Mouse (Mus musculus) limb, embryonic 15.5 days (tissue): ENCODE measurements around the gene Trp63. TPM values are rescaled to one million over a fixed set of nuclear protein-coding genes. Genes with fewer than 3 reads are reported as not detected.
"Not testable (repeated sequence)": the region's sequence is repeated elsewhere in the genome, so short reads cannot be mapped to it uniquely, and the experiment has no call there.

Source experiments
- ATAC-seq: fragments of 200-750 bp; cut with Nextera tagmentation; 2 replicates; pipeline ENCODE4 v1.8.0; 2017; ENCODE audit warnings: low read depth, moderate TSS enrichment; ENCODE audit not compliant: insufficient number of reproducible peaks, low FRiP score, low TSS enrichment
- H3K27ac ChIP-seq: fragments of 300-500 bp; sonication (generic); 2 replicates; pipeline ENCODE4 v1.5.1; 2015; ENCODE audit warnings: moderate library complexity, mild to moderate bottlenecking, inconsistent platforms
- H3K27me3 ChIP-seq: fragments of 300-500 bp; sonication (generic); 2 replicates; pipeline ENCODE4 v1.6.1; 2015; ENCODE audit warnings: inconsistent platforms
- H3K36me3 ChIP-seq: fragments of 300-500 bp; sonication (generic); 2 replicates; pipeline ENCODE4 v1.6.1; 2015; ENCODE audit warnings: inconsistent platforms
- H3K4me1 ChIP-seq: fragments of 300-500 bp; sonication (generic); 2 replicates; pipeline ENCODE4 v1.6.1; 2015; ENCODE audit warnings: inconsistent platforms
- H3K4me2 ChIP-seq: fragments of 300-500 bp; sonication (generic); 2 replicates; pipeline ENCODE4 v1.6.1; 2015; ENCODE audit warnings: mild to moderate bottlenecking, inconsistent platforms
- H3K4me3 ChIP-seq: fragments of 300-500 bp; sonication (generic); 2 replicates; pipeline ENCODE4 v1.5.1; 2015; ENCODE audit warnings: mild to moderate bottlenecking, inconsistent platforms
- H3K9ac ChIP-seq: fragments of 300-500 bp; sonication (generic); 2 replicates; pipeline ENCODE4 v1.6.1; 2015; ENCODE audit warnings: inconsistent platforms
- H3K9me3 ChIP-seq: fragments of 300-500 bp; sonication (generic); 2 replicates; pipeline ENCODE4 v1.6.1; 2016; ENCODE audit warnings: inconsistent platforms
- whole genome bisulfite sequencing: fragments of 180-500 bp; shearing (Covaris S2); methylation state at CpG from one replicate; pipeline ENCODE4 v1.1.7; 2015; 5-methylcytosine and 5-hydroxymethylcytosine counted together
- polyA plus RNA-seq: library from polyadenylated mRNA; unstranded; fragments of >200 nt; fragmentation: Nextera tagmentation; extraction: Ambion mirVana; gene quantifications from 2 replicates; pipeline ENCODE4 v1.2.1, GENCODE M21; 2015

Gene Trp63
- 60.8 and 64.8 TPM in 2 replicates for polyA plus RNA-seq

DNA sequence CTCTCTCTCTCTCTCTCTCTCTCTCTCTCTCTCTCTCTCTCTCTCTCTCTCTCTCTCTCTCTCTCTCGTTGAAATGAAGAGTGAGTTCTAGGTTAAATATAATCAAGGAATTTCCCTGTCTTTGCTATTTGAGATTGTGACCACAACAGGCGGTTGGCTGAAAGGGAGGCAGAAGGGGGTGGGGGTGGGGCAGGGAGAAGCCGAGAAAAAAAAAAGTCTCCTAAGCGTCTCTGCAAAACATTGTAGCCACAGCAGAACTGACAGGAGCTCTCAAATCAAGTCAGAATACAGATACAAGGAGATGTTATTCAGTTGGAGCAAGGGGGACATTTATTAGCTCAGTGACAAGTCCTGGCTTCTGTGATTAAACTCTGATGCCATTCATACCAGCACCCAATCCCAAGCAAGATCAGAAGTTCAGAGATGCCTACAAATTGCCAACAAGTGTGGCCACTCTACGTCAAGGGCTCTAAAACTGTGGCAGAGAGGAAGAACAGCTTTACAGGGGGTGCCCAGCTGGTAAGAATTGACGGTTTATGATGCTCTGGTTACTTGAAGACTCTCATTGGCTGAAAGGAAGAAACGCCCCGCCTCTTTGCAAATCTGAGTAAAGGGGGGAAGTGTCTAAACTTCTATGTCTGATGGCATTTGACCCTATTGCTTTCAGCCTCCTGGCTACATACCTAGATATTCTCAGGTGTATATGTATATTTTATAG lies at the start of gene Trp63:
Trp63 (plus strand) TSS at position 233 of the 718 bp plus-strand sequence.
- H3K36me3 ChIP-seq: no peaks in the 10 kb centered on the region
- H3K9me3 ChIP-seq: no peaks in the 10 kb centered on the region
- 0 out of 2 replicates have a peak, but pooled peaks cover 4% of the 10 kb centered on the region for H3K4me1 ChIP-seq
- H3K4me3 ChIP-seq: no peak within 1 kb of the TSS
- no peak for ATAC-seq
- WGBS: 32% methylated on average over 8 of the region's 8 CpGs
- no peak within 1 kb of the TSS for H3K4me2 ChIP-seq
- no peak within 1 kb of the TSS for H3K9ac ChIP-seq
- no peaks in the 10 kb centered on the region for H3K27me3 ChIP-seq
- H3K27ac ChIP-seq: no peak within 1 kb of the TSS

DNA sequence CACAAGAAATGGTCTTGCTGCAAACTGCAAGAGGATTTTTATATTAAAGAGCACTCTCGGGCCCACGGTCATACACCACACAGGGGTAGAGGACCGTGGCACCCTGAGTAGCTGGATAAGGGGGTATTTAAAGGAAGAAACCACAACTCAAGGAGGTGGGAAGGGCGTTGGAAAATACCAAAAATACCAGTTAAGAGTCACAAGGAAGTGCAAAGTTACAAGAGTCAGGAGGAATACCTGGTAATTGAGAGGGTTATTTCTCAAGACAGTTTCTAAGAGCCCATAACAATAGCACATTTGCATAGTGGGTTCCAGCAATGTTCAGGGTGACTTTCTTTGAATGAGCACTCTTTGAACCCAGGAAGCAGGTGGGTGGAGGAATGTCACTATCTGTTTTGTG lies 38.8 kb upstream of the Trp63 start:
- not testable (repeated sequence) for H3K4me3 ChIP-seq, H3K4me1 ChIP-seq, H3K27me3 ChIP-seq, H3K4me2 ChIP-seq, ATAC-seq, H3K27ac ChIP-seq, H3K9me3 ChIP-seq, H3K9ac ChIP-seq, H3K36me3 ChIP-seq
- 81% methylated on average over 4 of the region's 4 CpGs for WGBS

DNA sequence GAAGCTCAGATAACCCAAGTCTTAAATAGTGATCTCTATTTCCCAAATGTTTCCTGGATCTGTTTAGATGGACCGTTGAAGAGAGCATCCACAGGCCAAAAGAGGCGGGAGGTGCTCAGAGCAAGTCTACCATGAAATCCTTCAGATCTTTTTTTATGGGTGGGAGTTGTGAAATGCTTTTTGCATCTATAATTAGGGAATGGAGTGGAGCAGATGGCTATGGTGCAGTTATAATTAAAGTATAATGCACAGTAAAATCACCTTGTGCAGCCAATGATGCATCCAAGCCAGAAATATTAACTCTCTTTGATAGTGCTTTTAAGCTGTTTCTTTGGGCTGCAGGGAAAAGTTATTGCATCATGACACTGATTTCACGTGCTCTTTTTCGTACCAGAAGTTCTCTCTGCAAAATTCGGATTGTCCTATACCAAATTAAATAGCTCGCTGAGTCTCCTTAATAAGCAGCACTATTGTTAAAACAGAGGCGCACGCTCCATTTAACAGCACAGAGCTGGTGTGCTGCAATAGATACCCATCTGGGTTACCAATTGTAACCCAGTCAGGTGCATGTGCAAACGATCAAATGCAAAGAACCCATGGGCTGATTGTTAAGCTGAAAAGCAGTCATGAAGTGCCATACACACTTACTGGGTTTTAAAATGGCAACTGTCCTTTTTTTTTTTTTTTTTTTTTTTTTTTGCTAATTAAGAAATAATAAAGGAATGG lies 22.9 kb upstream of the Trp63 start:
- no peak overlapping the region for H3K4me3 ChIP-seq
- WGBS: 75% methylated on average over 9 of the region's 9 CpGs
- H3K27ac ChIP-seq: no peak overlapping the region
- no peak overlapping the region for H3K9ac ChIP-seq
- H3K4me1 ChIP-seq: no peaks in the 10 kb centered on the region
- H3K4me2 ChIP-seq: no peak overlapping the region
- no peaks in the 10 kb centered on the region for H3K9me3 ChIP-seq
- no peak for ATAC-seq
- no peaks in the 10 kb centered on the region for H3K36me3 ChIP-seq
- H3K27me3 ChIP-seq: no peaks in the 10 kb centered on the region

DNA sequence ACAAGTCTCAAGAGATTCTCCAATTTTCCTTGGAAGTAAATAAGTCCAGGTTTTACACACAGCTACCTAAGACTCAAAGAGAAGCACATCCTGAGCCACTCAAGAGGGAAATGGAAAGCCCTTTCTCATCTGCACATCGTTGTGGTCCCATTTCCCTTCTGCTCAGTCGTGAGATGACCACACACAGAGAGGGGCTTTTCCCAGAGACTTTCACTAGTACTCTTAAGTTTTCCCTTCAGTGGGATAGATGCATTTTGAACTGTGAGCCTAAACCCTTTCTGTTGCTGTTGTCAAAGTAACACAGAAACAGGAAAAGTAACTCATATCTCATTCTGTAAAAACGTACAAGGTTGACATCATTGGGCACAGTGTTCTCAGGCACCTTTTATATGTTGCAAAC lies 20.4 kb upstream of the Trp63 start:
- no peak for ATAC-seq
- H3K9ac ChIP-seq: no peak overlapping the region
- 58% methylated on average over 3 of the region's 3 CpGs for WGBS

DNA sequence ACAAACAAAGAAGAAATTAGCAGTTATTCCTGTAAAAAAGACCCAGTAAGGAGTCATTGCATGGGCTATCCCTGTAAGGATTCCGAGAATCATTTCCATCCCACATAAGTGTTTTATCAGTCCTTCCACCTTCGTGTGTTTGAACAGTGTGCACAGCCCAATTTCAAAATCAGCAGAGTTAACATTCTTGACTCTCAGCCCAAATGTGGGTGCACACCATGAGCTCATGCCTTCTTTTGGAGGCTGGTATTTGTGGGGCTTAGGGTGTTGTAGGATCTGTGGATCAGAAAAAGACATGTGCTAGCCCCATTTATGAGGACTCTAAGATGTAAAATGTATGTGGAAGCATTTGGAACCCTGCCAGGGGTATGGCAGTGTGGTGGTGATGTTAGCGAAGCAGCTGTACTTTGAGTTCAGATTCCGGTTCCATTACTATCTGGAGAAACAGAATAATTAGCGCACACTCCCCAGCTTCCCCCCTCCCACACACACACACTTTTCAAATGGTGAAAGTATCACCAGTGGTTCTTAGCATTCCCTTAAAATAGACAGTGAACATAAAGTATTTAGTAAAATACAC lies 9.6 kb upstream of the Trp63 start:
- Histone ChIP-seq H3K9ac (no peak overlapping the region), H3K4me3 (no peak overlapping the region), H3K4me1 (no peaks in the 10 kb centered on the region), H3K9me3 (no peaks in the 10 kb centered on the region), H3K27me3 (no peaks in the 10 kb centered on the region), H3K36me3 (no peaks in the 10 kb centered on the region), H3K4me2 (no peak overlapping the region), H3K27ac (no peak overlapping the region)
- no peak for ATAC-seq
- 45% methylated on average over 5 of the region's 5 CpGs for WGBS

More for the DNA sequence above, 20.4 kb upstream of the Trp63 start:
- Histone ChIP-seq H3K27ac (no peak overlapping the region), H3K9me3 (no peaks in the 10 kb centered on the region), H3K4me2 (no peak overlapping the region), H3K27me3 (no peaks in the 10 kb centered on the region), H3K4me3 (no peak overlapping the region), H3K36me3 (no peaks in the 10 kb centered on the region), H3K4me1 (no peaks in the 10 kb centered on the region)

DNA sequence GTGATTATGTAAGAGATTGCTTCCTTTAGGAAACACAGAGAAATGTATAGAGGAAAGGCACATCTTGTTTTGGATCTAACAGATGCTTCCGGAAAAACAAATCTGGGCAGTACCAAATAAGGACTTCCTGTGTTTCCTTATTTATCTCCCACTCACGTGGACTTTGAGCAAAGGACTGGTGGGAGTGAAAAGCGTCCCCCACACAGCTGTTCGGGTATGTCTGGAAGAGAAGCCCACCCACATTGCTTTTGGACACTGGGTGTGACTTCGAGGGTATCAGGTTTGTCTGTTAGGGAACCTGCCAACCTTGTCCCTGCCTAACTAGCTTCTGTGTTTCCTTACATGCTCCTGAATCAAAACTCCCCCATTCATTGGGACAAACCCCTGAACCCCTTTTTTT lies 3.2 kb upstream of the Trp63 start:
- H3K36me3 ChIP-seq: no peaks in the 10 kb centered on the region
- 0 out of 2 replicates have a peak, but pooled peaks cover 4% of the 10 kb centered on the region for H3K4me1 ChIP-seq
- no peak overlapping the region for H3K4me3 ChIP-seq
- no peaks in the 10 kb centered on the region for H3K9me3 ChIP-seq
- H3K27me3 ChIP-seq: no peaks in the 10 kb centered on the region
- H3K9ac ChIP-seq: no peak overlapping the region
- WGBS: 53% methylated on average over 5 of the region's 5 CpGs
- ATAC-seq: no peak
- H3K4me2 ChIP-seq: no peak overlapping the region
- no peak overlapping the region for H3K27ac ChIP-seq

DNA sequence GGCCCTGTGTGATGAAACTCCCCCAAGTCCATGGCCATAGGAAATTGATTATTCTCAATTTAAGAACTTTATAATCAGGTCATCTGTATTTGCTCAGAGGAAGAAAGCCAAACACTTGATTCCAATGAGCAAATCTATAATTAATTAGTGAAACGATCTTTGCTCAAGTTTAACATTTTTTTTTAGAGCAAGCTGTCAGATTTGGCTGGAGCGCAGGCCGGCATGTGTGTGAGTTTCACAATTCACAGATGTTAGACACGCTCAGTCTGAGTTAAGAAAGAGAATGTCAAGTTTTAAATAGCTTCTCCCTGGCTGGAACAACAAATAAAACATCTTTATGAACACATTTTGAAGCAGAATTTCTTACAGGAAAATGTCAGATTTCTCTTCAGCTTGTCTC lies 1.0 kb upstream of the Trp63 start:
- Histone ChIP-seq H3K9ac (no peak overlapping the region), H3K9me3 (no peaks in the 10 kb centered on the region), H3K4me1 (0 out of 2 replicates have a peak, but pooled peaks cover 4% of the 10 kb centered on the region), H3K27ac (no peak overlapping the region), H3K4me3 (no peak overlapping the region), H3K4me2 (no peak overlapping the region), H3K36me3 (no peaks in the 10 kb centered on the region), H3K27me3 (no peaks in the 10 kb centered on the region)
- WGBS: 49% methylated on average over 4 of the region's 4 CpGs
- no peak for ATAC-seq

DNA sequence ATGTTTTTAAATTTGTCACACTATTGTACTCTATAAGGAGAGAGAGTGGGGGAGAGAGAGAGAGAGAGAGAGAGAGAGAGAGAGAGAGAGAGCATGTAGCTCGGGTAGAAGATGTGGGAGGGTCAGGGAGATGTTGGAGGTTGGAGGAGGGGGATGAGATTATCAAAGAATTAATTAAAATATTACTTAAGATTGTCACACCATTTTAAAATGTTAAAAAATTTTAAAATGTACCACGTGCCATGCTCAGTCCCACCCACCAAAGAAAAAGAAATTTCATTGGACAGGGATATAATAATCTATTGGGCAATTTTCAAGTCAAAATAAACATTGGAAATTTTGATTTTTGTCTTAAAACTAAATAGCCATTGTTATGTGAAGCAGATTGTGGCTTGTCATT lies 1.0 kb downstream of the Trp63 start:
- Histone ChIP-seq H3K4me3 (no peak overlapping the region), H3K27ac (no peak overlapping the region), H3K4me2 (no peak overlapping the region), H3K9ac (no peak overlapping the region), H3K4me1 (0 out of 2 replicates have a peak, but pooled peaks cover 4% of the 10 kb centered on the region), H3K36me3 (no peaks in the 10 kb centered on the region), H3K9me3 (no peaks in the 10 kb centered on the region), H3K27me3 (no peaks in the 10 kb centered on the region)
- 65% methylated on average over 2 of the region's 2 CpGs for WGBS
- ATAC-seq: no peak

DNA sequence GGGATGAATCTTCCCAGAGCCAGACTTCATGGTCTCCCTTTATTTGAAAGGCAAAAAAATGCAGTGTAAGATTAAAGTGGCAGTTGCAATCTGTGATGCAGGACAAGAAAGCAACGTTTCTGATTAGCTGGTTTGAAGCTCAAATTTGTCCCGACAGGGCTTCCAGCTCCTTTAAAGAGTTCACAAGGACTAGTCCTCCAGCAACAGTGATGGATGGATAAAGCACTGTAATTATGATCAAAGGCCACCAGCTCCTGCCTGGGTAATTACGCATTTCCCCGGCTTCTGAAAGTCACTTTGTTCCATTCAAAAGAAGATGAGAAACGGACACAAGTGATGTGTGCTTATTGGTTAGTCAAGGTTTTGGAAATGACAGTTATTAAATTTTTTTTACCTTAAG lies 7.0 kb downstream of the Trp63 start:
- no peak overlapping the region for H3K9ac ChIP-seq
- no peak overlapping the region for H3K4me2 ChIP-seq
- ATAC-seq: no peak
- H3K9me3 ChIP-seq: no peaks in the 10 kb centered on the region
- no peak overlapping the region for H3K4me3 ChIP-seq
- H3K36me3 ChIP-seq: no peaks in the 10 kb centered on the region
- H3K4me1 ChIP-seq: no peaks in the 10 kb centered on the region
- H3K27ac ChIP-seq: no peak overlapping the region
- no peaks in the 10 kb centered on the region for H3K27me3 ChIP-seq
- 15% methylated on average over 5 of the region's 5 CpGs for WGBS

DNA sequence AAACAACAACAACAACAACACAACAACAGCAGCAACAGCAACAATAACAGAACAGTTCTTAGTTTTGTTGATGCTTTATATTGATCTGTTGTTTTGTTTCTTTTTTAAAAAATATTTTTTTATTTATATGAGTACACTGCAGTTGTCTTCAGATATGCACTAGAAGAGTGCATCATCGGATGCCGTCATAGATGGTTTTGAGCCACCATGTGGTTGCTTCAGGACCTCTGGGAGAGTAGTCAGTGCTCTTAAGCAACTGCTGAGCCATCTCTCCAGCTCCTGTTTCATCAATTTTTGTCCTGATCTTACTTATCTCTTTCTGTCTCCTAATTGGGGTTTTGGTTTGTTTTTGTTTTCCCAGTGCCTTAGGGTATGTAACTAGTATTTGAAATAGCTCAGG lies 17.7 kb downstream of the Trp63 start:
- Histone ChIP-seq H3K9me3 (no peaks in the 10 kb centered on the region), H3K36me3 (no peaks in the 10 kb centered on the region)

DNA sequence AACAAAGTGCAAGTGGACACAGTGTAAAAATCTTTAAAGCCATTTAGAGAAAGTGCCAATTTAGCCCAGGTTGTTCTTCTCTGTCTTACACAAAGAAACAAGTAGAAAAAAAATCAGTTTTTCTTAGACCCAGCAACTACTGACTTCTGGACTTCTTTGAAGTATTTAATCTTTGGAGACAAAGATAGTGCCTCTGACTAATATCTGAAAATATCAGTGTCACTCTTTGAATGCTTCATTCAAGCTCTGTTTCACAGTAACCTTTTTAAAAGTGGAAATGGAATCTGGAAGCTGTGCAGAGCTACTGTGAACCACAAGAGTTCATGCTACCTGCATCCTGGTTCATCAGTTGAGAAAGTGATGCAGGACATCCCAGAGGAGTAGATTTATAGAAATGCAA lies 22.7 kb downstream of the Trp63 start:
- Histone ChIP-seq H3K4me2 (no peak overlapping the region), H3K36me3 (no peaks in the 10 kb centered on the region), H3K9ac (no peak overlapping the region), H3K4me3 (no peak overlapping the region), H3K4me1 (no peaks in the 10 kb centered on the region), H3K27ac (no peak overlapping the region), H3K27me3 (no peaks in the 10 kb centered on the region), H3K9me3 (no peaks in the 10 kb centered on the region)
- no peak for ATAC-seq

More for the DNA sequence above, 17.7 kb downstream of the Trp63 start:
- H3K4me1 ChIP-seq: no peaks in the 10 kb centered on the region
- 89% methylated on average over 2 of the region's 2 CpGs for WGBS
- H3K9ac ChIP-seq: no peak overlapping the region
- H3K4me2 ChIP-seq: no peak overlapping the region
- no peaks in the 10 kb centered on the region for H3K27me3 ChIP-seq
- H3K27ac ChIP-seq: no peak overlapping the region
- H3K4me3 ChIP-seq: no peak overlapping the region
- no peak for ATAC-seq

DNA sequence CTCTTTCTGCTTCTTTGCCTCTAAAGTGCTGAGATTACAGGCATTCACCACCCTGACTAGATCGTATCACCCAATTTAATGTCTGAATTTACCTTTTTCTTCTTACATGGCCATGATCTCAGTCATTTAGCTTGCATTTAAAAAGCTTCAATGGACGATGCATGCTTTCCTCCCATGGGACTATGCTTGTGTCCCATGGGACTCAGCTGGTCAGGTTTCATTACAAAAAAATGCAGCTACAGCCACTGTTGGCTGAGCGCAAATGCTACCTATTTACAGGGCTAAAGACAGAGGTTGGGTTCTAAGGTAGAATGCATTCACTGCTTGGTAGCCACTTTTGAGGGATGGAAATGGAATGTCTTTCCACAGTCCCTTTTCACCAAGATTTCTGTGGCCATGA lies 32.2 kb downstream of the Trp63 start:
- Histone ChIP-seq H3K9me3 (no peaks in the 10 kb centered on the region), H3K4me3 (no peak overlapping the region), H3K27ac (no peak overlapping the region), H3K27me3 (no peaks in the 10 kb centered on the region), H3K36me3 (no peaks in the 10 kb centered on the region), H3K4me1 (no peaks in the 10 kb centered on the region), H3K4me2 (no peak overlapping the region), H3K9ac (no peak overlapping the region)
- WGBS: 78% methylated on average over 3 of the region's 3 CpGs
- ATAC-seq: no peak
